Comparison of ENCODE assay signal across 22 mouse cellular contexts in the genomic region with DNA sequence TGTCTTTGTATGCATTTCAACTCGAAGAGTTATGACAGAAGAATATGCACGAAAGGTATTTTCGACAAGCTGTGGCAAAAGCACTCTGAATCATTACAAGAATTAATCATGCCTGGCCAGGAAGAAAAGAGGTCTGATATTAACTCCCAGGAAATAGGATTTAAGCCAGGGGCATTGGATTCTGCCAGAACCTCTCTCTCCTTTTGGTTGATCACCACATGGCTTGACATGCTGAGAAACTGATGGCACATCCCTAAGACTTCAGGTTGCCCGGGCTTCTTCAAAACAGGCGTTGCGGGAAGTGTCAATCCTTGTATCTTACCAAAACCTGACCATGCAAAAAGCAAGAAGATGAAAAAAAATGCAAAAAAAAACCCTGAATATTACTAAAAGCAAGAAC.
"Had no signal": no experiment of that assay in that cellular context is flagged by ENCODE, and none has a peak within 500 bp of the region (broad histone marks: within the 10 kb centered on the region; RNA-seq: fewer than 3 reads in every experiment).

No protein-coding gene starts in this region.

- H3K4me1 ChIP-seq: limb, embryonic 12.5 days; limb, embryonic 15.5 days; megakaryocyte, embryonic 14.5 days; midbrain, embryonic 10.5 days; midbrain, embryonic 13.5 days; neural tube, embryonic 12.5 days; neural tube, embryonic 15.5 days had no signal

- H3K36me3 ChIP-seq: limb, embryonic 12.5 days; limb, embryonic 15.5 days; midbrain, embryonic 10.5 days; midbrain, embryonic 13.5 days; neural tube, embryonic 12.5 days; neural tube, embryonic 15.5 days had no signal

- H3K27ac ChIP-seq: limb, embryonic 12.5 days; limb, embryonic 15.5 days; liver, embryonic 14.5 days; midbrain, embryonic 10.5 days; midbrain, embryonic 13.5 days; neural tube, embryonic 12.5 days; neural tube, embryonic 15.5 days had no signal

- H3K9me3 ChIP-seq: limb, embryonic 15.5 days; midbrain, embryonic 10.5 days; midbrain, embryonic 13.5 days; neural tube, embryonic 12.5 days; neural tube, embryonic 15.5 days had no signal

- H3K9ac ChIP-seq: limb, embryonic 12.5 days; limb, embryonic 15.5 days; liver, embryonic 14.5 days; liver, postnatal 0 days; lung, embryonic 14.5 days; midbrain, embryonic 13.5 days; neural tube, embryonic 12.5 days; neural tube, embryonic 15.5 days had no signal

- H3K27me3 ChIP-seq: limb, embryonic 12.5 days; limb, embryonic 15.5 days; midbrain, embryonic 13.5 days; neural tube, embryonic 12.5 days; neural tube, embryonic 15.5 days had no signal

- H3K4me2 ChIP-seq: limb, embryonic 12.5 days; limb, embryonic 15.5 days; liver, embryonic 11.5 days; lung, embryonic 14.5 days; midbrain, embryonic 13.5 days; neural tube, embryonic 12.5 days; neural tube, embryonic 15.5 days had no signal

- ATAC-seq: liver, postnatal 0 days; lung, postnatal 0 days; midbrain, embryonic 13.5 days had no signal

- DNase-seq: kidney, adult 9 months; kidney, postnatal 14 days; kidney, postnatal 4 days; left cerebral cortex, postnatal 4 days; liver, postnatal 0 days; lung, embryonic 14.5 days; lung, postnatal 36 days; right cerebral cortex, adult 18-20 months; right cerebral cortex, postnatal 14 days; right cerebral cortex, postnatal 4 days; thymus, adult 18-20 months; thymus, postnatal 36 days had no signal

- H3K4me3 ChIP-seq: limb, embryonic 12.5 days; limb, embryonic 15.5 days; megakaryocyte, embryonic 14.5 days; midbrain, embryonic 10.5 days; midbrain, embryonic 13.5 days; neural tube, embryonic 12.5 days; neural tube, embryonic 15.5 days had no signal
